Mouse (Mus musculus) cerebellum, adult 2 months (tissue): Measurements from ENCODE around the gene Wnk2.

Experiments used
- CTCF ChIP-seq: fragments of 200-500 bp; IDR thresholded peaks from 2 replicates; pipeline ENCODE4 v1.5.1; 2011; ENCODE audit warnings: low read depth, mild to moderate bottlenecking, control low read depth, low read length, moderate library complexity, borderline replicate concordance; ENCODE audit not compliant: insufficient read depth
- POLR2A ChIP-seq: fragments of 200-500 bp; IDR thresholded peaks from 2 replicates; pipeline ENCODE4 v1.6.1; 2011; ENCODE audit warnings: low read length, control low read depth, borderline replicate concordance; ENCODE audit not compliant: insufficient read depth

DNA sequence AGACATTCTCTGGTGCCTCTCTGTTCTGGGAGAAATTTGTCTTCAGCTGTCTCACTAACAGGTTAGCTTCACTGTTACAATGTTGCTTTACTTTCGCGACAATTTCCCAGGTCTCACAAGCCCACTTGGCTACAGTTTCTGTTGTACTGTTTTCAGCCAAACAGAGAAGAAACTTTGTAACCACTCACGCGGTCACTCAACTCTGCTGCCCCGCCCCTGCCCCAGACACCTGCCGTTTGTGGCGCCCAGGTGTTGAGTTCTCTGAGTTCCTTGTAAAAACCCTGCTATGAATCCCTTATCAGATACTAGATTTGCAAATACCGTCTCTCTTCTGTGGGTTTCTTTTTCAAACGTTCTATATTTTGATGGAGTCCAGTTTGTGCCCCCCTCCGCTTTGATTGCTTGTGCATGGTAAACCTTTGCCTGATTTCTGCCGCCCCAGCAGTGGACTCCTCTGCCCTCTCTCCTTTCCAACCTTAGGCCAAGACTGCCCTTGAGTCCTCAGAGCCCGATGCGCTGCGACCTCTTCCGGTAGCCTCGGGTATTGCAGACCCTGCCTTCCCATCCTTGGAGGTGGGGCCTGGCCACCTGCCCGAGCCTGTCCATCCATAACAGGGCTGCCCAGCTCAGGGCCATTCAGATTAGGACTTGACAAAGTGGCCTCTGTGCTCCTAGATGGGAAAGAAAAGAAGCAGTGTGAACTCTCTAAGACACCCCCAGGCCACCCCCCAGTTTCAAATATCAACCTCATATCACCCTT is 21.8 kb upstream of the Wnk2 start:
- TF ChIP-seq POLR2A (no peak), CTCF (peak; percentile 93)
